Mouse (Mus musculus) limb, embryonic 14.5 days (tissue): ENCODE measurements at regions not wholly inside any gene's neighbourhood (a gene's known extent, or its start where the extent isn't known, plus 50 kb on each side); places are given as distances from the start of the nearest gene placed in this dataset.

ENCODE experiments used
- ATAC-seq: fragments of 200-750 bp; cut with Nextera tagmentation; 2 replicates; pipeline ENCODE4 v1.8.0; 2017; ENCODE audit warnings: low read depth, moderate number of reproducible peaks, moderate TSS enrichment; ENCODE audit not compliant: low FRiP score
- DNase-seq: peaks from one replicate; pipeline ENCODE4 v3.0.0-alpha.2; 2015; ENCODE audit warnings: low spot score
- H3K27ac ChIP-seq: fragments of 300-500 bp; sonication (generic); replicated peaks from 2 replicates; pipeline ENCODE4 v1.5.1; 2014; ENCODE audit warnings: low read depth, mild to moderate bottlenecking, low read length, moderate library complexity, mixed read lengths
- H3K27me3 ChIP-seq: fragments of 300-500 bp; sonication (generic); 2 replicates; pipeline ENCODE4 v1.6.1; 2014; ENCODE audit warnings: low read length, mixed read lengths; ENCODE audit not compliant: control insufficient read depth, insufficient read depth
- H3K36me3 ChIP-seq: fragments of 300-500 bp; sonication (generic); 2 replicates; pipeline ENCODE4 v1.6.1; 2014; ENCODE audit warnings: mild to moderate bottlenecking, low read length, moderate library complexity, mixed read lengths; ENCODE audit not compliant: control insufficient read depth, insufficient read depth
- H3K4me1 ChIP-seq: fragments of 300-500 bp; sonication (generic); 2 replicates; pipeline ENCODE4 v1.6.1; 2014; ENCODE audit warnings: antibody characterized with exemption, low read length, mixed read lengths; ENCODE audit not compliant: control insufficient read depth, insufficient read depth
- H3K4me2 ChIP-seq: fragments of 300-500 bp; sonication (generic); replicated peaks from 2 replicates; pipeline ENCODE4 v1.6.1; 2014; ENCODE audit warnings: low read depth, mild to moderate bottlenecking, low read length, moderate library complexity; ENCODE audit not compliant: severe bottlenecking
- H3K4me3 ChIP-seq: fragments of 300-500 bp; sonication (generic); replicated peaks from 2 replicates; pipeline ENCODE4 v1.5.1; 2014; ENCODE audit warnings: low read length
- H3K9ac ChIP-seq: fragments of 300-500 bp; sonication (generic); 2 replicates; pipeline ENCODE4 v1.6.1; 2014; ENCODE audit warnings: mild to moderate bottlenecking, low read depth, low read length, moderate library complexity; ENCODE audit not compliant: severe bottlenecking
- H3K9me3 ChIP-seq: fragments of 300-500 bp; sonication (generic); 2 replicates; pipeline ENCODE4 v1.6.1; 2016; ENCODE audit warnings: low read length; ENCODE audit not compliant: control insufficient read depth
- POLR2A ChIP-seq: fragments of 200-500 bp; IDR thresholded peaks from 2 replicates; pipeline ENCODE4 v1.8.0; 2012; ENCODE audit warnings: inconsistent platforms, mild to moderate bottlenecking, moderate library complexity, borderline replicate concordance; ENCODE audit not compliant: insufficient read depth, insufficient read length; ENCODE audit errors: extremely low read depth
- WGBS: fragments of 180-500 bp; shearing (Covaris S2); extraction: QIAGEN DNeasy Blood & Tissue Kit; methylation state at CpG from one replicate; pipeline ENCODE4 v1.1.7; 2014; 5-methylcytosine and 5-hydroxymethylcytosine counted together

GRCm38 (mm10) chr1:111242344-111242743 lies 265.0 kb upstream of the Cdh19 start:
- DNase-seq, result peak; percentile 48
- no peak overlapping the region for H3K4me2 ChIP-seq
- TF ChIP-seq POLR2A, result no peak
- H3K9ac ChIP-seq, result no peak overlapping the region
- 53% methylated on average over 1 of the region's 1 CpGs for WGBS
- H3K36me3 ChIP-seq, result no peaks in the 10 kb centered on the region
- no peak overlapping the region for H3K4me3 ChIP-seq
- no peaks in the 10 kb centered on the region for H3K9me3 ChIP-seq
- H3K27me3 ChIP-seq, result no peaks in the 10 kb centered on the region
- H3K27ac ChIP-seq, result no peak overlapping the region
- no peaks in the 10 kb centered on the region for H3K4me1 ChIP-seq
- ATAC-seq, result no peak
